Mouse (Mus musculus): ENCODE data around the gene Vps13d.

The Vps13d gene

GRCm38 (mm10) chr4:144939847-144940411, 254.9 kb downstream of the Vps13d start:
- no peak for DNase-seq (ENCODE audit: low spot score in 2 of 2)

DNA sequence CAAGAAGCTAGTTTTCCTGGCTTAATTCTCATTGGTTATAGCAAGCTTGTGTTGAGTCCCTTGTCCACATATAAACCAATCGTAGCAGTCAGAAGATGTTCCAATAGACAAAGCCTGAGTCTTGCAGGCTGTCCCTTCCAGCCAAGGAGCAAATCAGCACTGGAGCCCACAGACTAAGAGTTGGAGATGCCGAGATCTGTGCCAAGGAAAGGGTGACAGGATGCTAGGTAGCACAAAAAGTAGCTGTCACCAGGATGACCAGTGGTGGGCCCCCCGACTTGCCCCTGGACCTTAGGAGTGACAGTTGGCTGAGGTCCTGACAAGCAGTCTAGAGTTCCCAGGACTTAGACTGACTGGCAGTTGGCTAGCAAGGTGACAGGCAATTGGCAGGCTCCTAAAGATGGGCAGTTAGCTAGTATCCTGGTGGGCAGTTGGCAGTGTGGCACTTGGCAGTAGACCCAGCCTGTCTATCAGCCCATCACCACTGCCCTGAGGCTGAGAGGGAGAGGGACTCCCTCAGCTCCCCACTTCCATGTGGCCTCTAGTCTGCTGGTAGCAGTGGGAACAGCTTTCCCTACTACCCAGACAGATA, 258.1 kb downstream of the Vps13d start:
- no peak for DNase-seq (ENCODE audit: low spot score in 2 of 2)

DNA sequence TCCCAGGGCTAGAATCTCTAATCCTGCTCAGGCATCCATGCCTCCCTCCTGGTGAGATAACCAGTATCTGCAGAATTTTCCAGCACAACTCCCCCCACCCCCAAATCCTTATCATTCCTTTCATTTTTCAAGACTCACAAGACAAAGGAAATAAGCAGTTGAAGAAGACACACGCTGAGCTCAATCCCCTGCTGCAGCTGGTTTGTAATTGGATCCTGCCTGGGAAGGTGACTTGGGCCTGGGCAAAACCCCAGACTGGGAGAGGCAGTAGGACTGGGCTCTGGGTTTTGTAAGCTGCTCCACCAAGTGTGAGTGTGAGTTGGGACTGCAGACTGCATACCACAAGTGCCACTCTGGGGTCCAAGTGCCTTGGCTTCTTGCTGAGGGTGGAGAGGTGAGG, 260.3 kb downstream of the Vps13d start:
- DNase-seq (ENCODE audit: low spot score in 2 of 2) = no peak

DNA sequence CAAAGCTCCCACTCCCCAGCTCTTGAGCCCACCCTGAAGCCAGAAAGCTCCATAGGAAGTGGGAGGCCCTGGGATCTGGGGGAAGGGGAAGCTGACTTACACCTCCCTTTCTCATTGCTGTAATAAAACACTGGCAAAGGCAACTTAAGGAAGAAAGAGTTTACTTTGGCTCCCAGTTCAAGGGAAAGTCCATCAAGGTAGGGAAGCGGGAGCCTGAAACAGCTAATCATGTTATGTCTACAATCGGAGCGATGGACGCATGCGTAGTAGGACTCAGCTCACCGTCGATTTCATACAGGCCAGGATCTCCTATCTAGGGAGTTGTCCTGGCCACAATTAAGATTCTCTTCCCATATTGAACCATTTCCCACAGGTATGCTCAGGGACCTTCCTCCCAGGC, 263.6 kb downstream of the Vps13d start:
- no peak for DNase-seq (ENCODE audit: low spot score in 2 of 2)

- DNase-seq (ENCODE audit: low spot score in 2 of 2) = no peak
Observed at GRCm38 (mm10) chr4:144930366-144930765, 264.4 kb downstream of the Vps13d start.

GRCm38 (mm10) chr4:144929811-144930221, 265.0 kb downstream of the Vps13d start:
- DNase-seq (ENCODE audit: low spot score in 2 of 2) = no peak

GRCm38 (mm10) chr4:144928693-144929436, 265.9 kb downstream of the Vps13d start:
- DNase-seq (ENCODE audit: low spot score in 2 of 2) = no peak

Measured in spleen, postnatal 14 days (tissue).